Mouse (Mus musculus) forebrain, embryonic 14.5 days (tissue): ENCODE measurements at regions not wholly inside any gene's neighbourhood (a gene's known extent, or its start where the extent isn't known, plus 50 kb on each side); places are given as distances from the start of the nearest gene placed in this dataset.
A peak's percentile ranks its signal among the peaks of the same experiment; 100 is the strongest.

Experiments used
- ATAC-seq: fragments of 200-750 bp; cut with Nextera tagmentation; 2 replicates; pipeline ENCODE4 v1.8.0; 2017; ENCODE audit warnings: mild to moderate bottlenecking, moderate library complexity
- DNase-seq: peaks from one replicate; pipeline ENCODE4 v3.0.0-alpha.2; 2015; ENCODE audit warnings: low spot score
- H3K27ac ChIP-seq: fragments of 300-500 bp; sonication (generic); 2 replicates; pipeline ENCODE4 v1.5.1; 2014; ENCODE audit warnings: low read depth, mild to moderate bottlenecking, control low read depth, low read length, moderate library complexity
- H3K27me3 ChIP-seq: fragments of 300-500 bp; sonication (generic); replicated peaks from 2 replicates; pipeline ENCODE4 v1.6.1; 2014; ENCODE audit warnings: low read length, control low read depth, mixed read lengths; ENCODE audit not compliant: control insufficient read depth, insufficient read depth
- H3K36me3 ChIP-seq: fragments of 300-500 bp; sonication (generic); 2 replicates; pipeline ENCODE4 v1.6.1; 2014; ENCODE audit warnings: low read length, control low read depth; ENCODE audit not compliant: control insufficient read depth, insufficient read depth
- H3K4me1 ChIP-seq: fragments of 300-500 bp; sonication (generic); 2 replicates; pipeline ENCODE4 v1.6.1; 2014; ENCODE audit warnings: antibody characterized with exemption, low read length, control low read depth; ENCODE audit not compliant: control insufficient read depth, insufficient read depth
- H3K4me2 ChIP-seq: fragments of 300-500 bp; sonication (generic); 2 replicates; pipeline ENCODE4 v1.6.1; 2014; ENCODE audit warnings: mild to moderate bottlenecking, control low read depth, low read length
- H3K4me3 ChIP-seq: fragments of 300-500 bp; sonication (generic); 2 replicates; pipeline ENCODE4 v1.5.1; 2014; ENCODE audit warnings: low read depth, low read length, control low read depth
- H3K9ac ChIP-seq: fragments of 300-500 bp; sonication (generic); 2 replicates; pipeline ENCODE4 v1.6.1; 2014; ENCODE audit warnings: mild to moderate bottlenecking, low read length, control low read depth, moderate library complexity
- H3K9me3 ChIP-seq: fragments of 300-500 bp; sonication (generic); replicated peaks from 2 replicates; pipeline ENCODE4 v1.6.1; 2016; ENCODE audit warnings: low read length, control low read depth, mixed read lengths; ENCODE audit not compliant: control insufficient read depth
- WGBS: fragments of 180-500 bp; shearing (Covaris S2); extraction: QIAGEN DNeasy Blood & Tissue Kit; methylation state at CpG from one replicate; pipeline ENCODE4 v1.1.7; 2014; 5-methylcytosine and 5-hydroxymethylcytosine counted together

GRCm38 (mm10) chr17:88864214-88864613, 72.4 kb upstream of the Lhcgr start:
- ATAC-seq (no peak), DNase-seq (no peak)
- Histone ChIP-seq H3K4me3 (no peak overlapping the region), H3K9me3 (no peaks in the 10 kb centered on the region), H3K4me1 (no peaks in the 10 kb centered on the region), H3K9ac (no peak overlapping the region), H3K27me3 (no peaks in the 10 kb centered on the region), H3K4me2 (no peak overlapping the region), H3K27ac (no peak overlapping the region), H3K36me3 (no peaks in the 10 kb centered on the region)
- WGBS = 88% methylated on average over 5 of the region's 5 CpGs

- Histone ChIP-seq H3K4me1 (no peaks in the 10 kb centered on the region), H3K9ac (no peak overlapping the region), H3K9me3 (no peaks in the 10 kb centered on the region), H3K27ac (no peak overlapping the region), H3K27me3 (no peaks in the 10 kb centered on the region), H3K4me2 (no peak overlapping the region), H3K4me3 (no peak overlapping the region), H3K36me3 (no peaks in the 10 kb centered on the region)
- DNase-seq (no peak), ATAC-seq (no peak)
- WGBS = 97% methylated on average over 2 of the region's 2 CpGs
Observed at GRCm38 (mm10) chr17:88861128-88861527, 69.3 kb upstream of the Lhcgr start.

- Histone ChIP-seq H3K27me3 (no peaks in the 10 kb centered on the region), H3K4me3 (no peak overlapping the region), H3K4me2 (no peak overlapping the region), H3K27ac (no peak overlapping the region), H3K4me1 (no peaks in the 10 kb centered on the region), H3K36me3 (no peaks in the 10 kb centered on the region), H3K9me3 (no peaks in the 10 kb centered on the region), H3K9ac (no peak overlapping the region)
- DNase-seq = no peak
- 92% methylated on average over 1 of the region's 1 CpGs for WGBS
- ATAC-seq = no peak
Observed at GRCm38 (mm10) chr17:88860576-88860975, 68.8 kb upstream of the Lhcgr start.

- no peak overlapping the region for H3K4me2 ChIP-seq
- WGBS = 63% methylated on average over 4 of the region's 4 CpGs
- no peak for ATAC-seq
- no peak overlapping the region for H3K9ac ChIP-seq
- H3K4me3 ChIP-seq = no peak overlapping the region
- no peak overlapping the region for H3K27ac ChIP-seq
- no peaks in the 10 kb centered on the region for H3K9me3 ChIP-seq
- H3K36me3 ChIP-seq = no peaks in the 10 kb centered on the region
- peak; percentile 11 for DNase-seq
- H3K4me1 ChIP-seq = no peaks in the 10 kb centered on the region
- no peaks in the 10 kb centered on the region for H3K27me3 ChIP-seq
Observed at GRCm38 (mm10) chr17:88858666-88859065, 66.9 kb upstream of the Lhcgr start.

GRCm38 (mm10) chr17:88847255-88847654, 55.5 kb upstream of the Lhcgr start:
- Histone ChIP-seq H3K4me2 (no peak overlapping the region), H3K4me3 (no peak overlapping the region), H3K27ac (no peak overlapping the region), H3K4me1 (no peaks in the 10 kb centered on the region), H3K27me3 (no peaks in the 10 kb centered on the region), H3K9ac (no peak overlapping the region), H3K9me3 (no peaks in the 10 kb centered on the region), H3K36me3 (no peaks in the 10 kb centered on the region)
- ATAC-seq (no peak), DNase-seq (peak; percentile 14)
- 66% methylated on average over 2 of the region's 2 CpGs for WGBS

- Histone ChIP-seq H3K36me3 (no peaks in the 10 kb centered on the region), H3K9me3 (no peaks in the 10 kb centered on the region), H3K27me3 (no peaks in the 10 kb centered on the region), H3K4me2 (no peak overlapping the region), H3K4me1 (no peaks in the 10 kb centered on the region), H3K4me3 (no peak overlapping the region), H3K9ac (no peak overlapping the region), H3K27ac (no peak overlapping the region)
- ATAC-seq (peak; percentile 42; the same call in 1 of the 2 replicates), DNase-seq (peak; percentile 9)
- WGBS = 70% methylated on average over 7 of the region's 7 CpGs
Observed at GRCm38 (mm10) chr17:88845278-88845677, 53.5 kb upstream of the Lhcgr start.
